14 mouse cellular contexts compared by ENCODE assay signal in the genomic region with DNA sequence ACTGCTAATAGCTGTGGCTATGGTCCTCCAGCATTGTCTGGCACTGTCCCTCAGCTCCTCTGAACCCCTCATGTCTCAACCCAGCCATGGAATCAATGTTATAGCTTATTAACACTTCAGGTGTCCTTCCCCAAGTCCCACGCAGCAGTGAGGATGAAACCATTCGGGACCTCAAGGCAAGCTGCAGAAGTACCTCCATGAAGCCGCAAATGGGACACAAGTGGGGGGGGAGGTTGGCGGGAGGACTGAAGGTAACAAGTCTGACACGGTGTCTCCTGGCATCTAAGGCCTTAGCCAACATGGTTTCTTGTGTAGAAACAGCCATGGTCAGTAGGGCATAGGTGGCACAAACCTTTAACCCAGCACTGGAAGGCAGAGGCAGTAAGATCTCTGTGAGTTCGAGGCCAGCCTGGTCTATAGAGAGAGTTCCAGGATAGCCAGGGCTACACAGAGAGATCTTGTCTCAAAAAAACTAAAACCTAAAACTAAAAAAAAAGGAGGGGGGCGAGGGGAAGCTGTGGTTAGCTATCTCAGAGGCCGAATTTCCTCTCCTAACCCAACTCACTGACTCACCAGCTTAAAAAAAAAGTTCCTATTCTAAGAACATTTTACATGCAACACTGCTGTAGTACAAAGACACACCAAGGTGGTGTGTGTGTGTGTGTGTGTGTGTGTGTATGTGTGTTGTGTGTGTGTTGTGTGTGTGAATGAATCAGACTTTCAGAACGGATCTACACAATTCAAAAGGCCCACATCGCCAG.
A peak's percentile ranks its signal among the peaks of the same experiment; 100 is the strongest.
DNase-seq lines count a peak whose midpoint lies in the region; ATAC-seq and TF ChIP-seq lines count a peak whose summit lies in the region.
"Had no signal": no experiment of that assay in that cellular context is flagged by ENCODE, and none has a peak within 500 bp of the region (broad histone marks: within the 10 kb centered on the region; RNA-seq: fewer than 3 reads in every experiment).

No protein-coding gene starts in this region.

- H3K4me3 ChIP-seq in bone marrow macrophage, adult 2 months (ENCODE audit: insufficient read depth, low read length), result no peak overlapping the region
- H3K4me3 ChIP-seq in macrophage (ENCODE audit: inconsistent target), result no peak overlapping the region
- no peak overlapping the region for H3K4me3 ChIP-seq in midbrain, embryonic 11.5 days (ENCODE audit: low read depth, low read length)
- no peak overlapping the region for H3K4me3 ChIP-seq in kidney, adult 2 months (ENCODE audit: insufficient read depth, low read depth, low read length)
- no peak overlapping the region for H3K4me3 ChIP-seq in forebrain, embryonic 15.5 days
- H3K4me3 ChIP-seq: embryonic facial prominence, embryonic 10.5 days; gastrocnemius, adult 2 months; limb, embryonic 12.5 days had no signal

- peak overlapping the region; percentile 97 for H3K27ac ChIP-seq in bone marrow macrophage, adult 2 months (ENCODE audit: insufficient read depth, low read depth, low read length)
- H3K27ac ChIP-seq in macrophage, result peak overlapping the region; percentile 94
- no peak overlapping the region for H3K27ac ChIP-seq in midbrain, embryonic 11.5 days (ENCODE audit: low read depth, low read length)
- H3K27ac ChIP-seq in kidney, adult 2 months (ENCODE audit: insufficient read depth, low read depth, low read length), result no peak overlapping the region
- no peak overlapping the region for H3K27ac ChIP-seq in forebrain, embryonic 15.5 days (replicated peaks)
- H3K27ac ChIP-seq: gastrocnemius, adult 2 months; limb, embryonic 12.5 days had no signal

- H3K79me2 ChIP-seq in macrophage (ENCODE audit: inconsistent target), result peaks cover 38% of the 10 kb centered on the region

- DNase-seq in 3134 (ENCODE audit: extremely low read depth, insufficient read length, low spot score) (peak; percentile 24), A20 (ENCODE audit: low read depth, low spot score) (peak; percentile 87)
- no peak for DNase-seq in layer of hippocampus, adult 11-12 months (ENCODE audit: low spot score)
- no peak for DNase-seq in midbrain, embryonic 11.5 days (ENCODE audit: low spot score, missing footprints)
- no peak for DNase-seq in kidney, adult 2 months
- DNase-seq: adrenal gland, adult 8-10 months; kidney, postnatal 25 days; right cerebral cortex, postnatal 14 days had no signal

- TF ChIP-seq POLR2A in bone marrow macrophage, adult 2 months (IDR thresholded peaks at IDR 0.05; ENCODE audit: borderline replicate concordance, low read depth, low read length), result no peak
- TF ChIP-seq POLR2A in kidney, adult 2 months (IDR thresholded peaks at IDR 0.05; ENCODE audit: low read depth, low read length), result no peak

- H3K36me3 ChIP-seq in macrophage (ENCODE audit: inconsistent target), result peaks cover 18% of the 10 kb centered on the region
- no peaks in the 10 kb centered on the region for H3K36me3 ChIP-seq in midbrain, embryonic 11.5 days (ENCODE audit: control insufficient read depth, insufficient read depth, low read length)
- H3K36me3 ChIP-seq in kidney, adult 2 months (ENCODE audit: control insufficient read depth, insufficient read depth, low read length), result no peaks in the 10 kb centered on the region
- no peaks in the 10 kb centered on the region for H3K36me3 ChIP-seq in forebrain, embryonic 15.5 days

- no peak overlapping the region for H3K9ac ChIP-seq in midbrain, embryonic 11.5 days (ENCODE audit: low read length)
- H3K9ac ChIP-seq in forebrain, embryonic 15.5 days (replicated peaks), result no peak overlapping the region
- H3K9ac ChIP-seq: limb, embryonic 12.5 days had no signal

- no peak for ATAC-seq in midbrain, embryonic 11.5 days (ENCODE audit: low FRiP score)
- no peak for ATAC-seq in forebrain, embryonic 15.5 days (replicated peaks)

- TF ChIP-seq CTCF in bone marrow macrophage, adult 2 months (IDR thresholded peaks at IDR 0.05; ENCODE audit: low read depth, low read length), result no peak
- TF ChIP-seq CTCF in kidney, adult 2 months (conservative IDR thresholded peaks at IDR 0.05; ENCODE audit: insufficient read depth, insufficient read length, low read depth, low read length), result no peak

- H3K27me3 ChIP-seq in midbrain, embryonic 11.5 days (ENCODE audit: control insufficient read depth, insufficient read depth, low read length), result no peaks in the 10 kb centered on the region
- H3K27me3 ChIP-seq in kidney, adult 2 months (replicated peaks; ENCODE audit: control insufficient read depth, insufficient read depth, low read length), result no peaks in the 10 kb centered on the region
- no peaks in the 10 kb centered on the region for H3K27me3 ChIP-seq in forebrain, embryonic 15.5 days
- H3K27me3 ChIP-seq: limb, embryonic 12.5 days had no signal

- H3K4me2 ChIP-seq in midbrain, embryonic 11.5 days, result no peak overlapping the region
- H3K4me2 ChIP-seq in forebrain, embryonic 15.5 days (replicated peaks), result no peak overlapping the region
- H3K4me2 ChIP-seq: limb, embryonic 12.5 days had no signal

- WGBS in macrophage (ENCODE audit: missing documents), result 5% methylated on average over 10 of the region's 10 CpGs
- WGBS in midbrain, embryonic 11.5 days, result 93% methylated on average over 10 of the region's 10 CpGs
- WGBS in kidney, adult 2 months, result 92% methylated on average over 10 of the region's 10 CpGs
- WGBS in forebrain, embryonic 15.5 days, result 92% methylated on average over 10 of the region's 10 CpGs

- no peaks in the 10 kb centered on the region for H3K9me3 ChIP-seq in midbrain, embryonic 11.5 days (ENCODE audit: control insufficient read depth, low read length)
- no peaks in the 10 kb centered on the region for H3K9me3 ChIP-seq in forebrain, embryonic 15.5 days
- H3K9me3 ChIP-seq: embryonic facial prominence, embryonic 10.5 days; limb, embryonic 12.5 days had no signal

- peaks cover 57% of the 10 kb centered on the region for H3K4me1 ChIP-seq in bone marrow macrophage, adult 2 months (ENCODE audit: control insufficient read depth, insufficient read depth, low read length)
- peaks cover 2% of the 10 kb centered on the region; the same call in 1 of the 2 replicates for H3K4me1 ChIP-seq in midbrain, embryonic 11.5 days (ENCODE audit: control insufficient read depth, insufficient read depth, low read length)
- H3K4me1 ChIP-seq in kidney, adult 2 months (ENCODE audit: control insufficient read depth, insufficient read depth, low read length), result peaks cover 3% of the 10 kb centered on the region
- peaks cover 13% of the 10 kb centered on the region for H3K4me1 ChIP-seq in forebrain, embryonic 15.5 days

Comparison
In these comparisons a context has a peak if more than half of its experiments do, and no peak if none do; other contexts are left out.
1. DNase-seq: peak in 3134 (single experiment) and A20 (single experiment); none in layer of hippocampus, adult 11-12 months (single experiment), midbrain, embryonic 11.5 days (single experiment) and kidney, adult 2 months (single experiment).
2. H3K27ac ChIP-seq: peak in bone marrow macrophage, adult 2 months (single experiment) and macrophage (single experiment); none in midbrain, embryonic 11.5 days (single experiment), kidney, adult 2 months (single experiment) and forebrain, embryonic 15.5 days (single experiment).